Mouse (Mus musculus) limb, embryonic 11.5 days (tissue): ENCODE measurements around the gene Mta2. TPM values are rescaled to one million over a fixed set of nuclear protein-coding genes. Genes with fewer than 3 reads are reported as not detected.

Experiments
- ATAC-seq: fragments of 200-750 bp; cut with Nextera tagmentation; 2 replicates; pipeline ENCODE4 v1.8.0; 2017; ENCODE audit warnings: low read depth; ENCODE audit not compliant: insufficient number of reproducible peaks, low FRiP score, low TSS enrichment
- DNase-seq: peaks from one replicate; pipeline ENCODE4 v3.0.0-alpha.2; 2015; ENCODE audit warnings: low spot score
- H3K27ac ChIP-seq: fragments of 300-500 bp; sonication (generic); replicated peaks from 2 replicates; pipeline ENCODE4 v1.5.1; 2014; ENCODE audit warnings: low read depth, mild to moderate bottlenecking, low read length
- H3K27me3 ChIP-seq: fragments of 300-500 bp; sonication (generic); 2 replicates; pipeline ENCODE4 v1.6.1; 2014; ENCODE audit warnings: mild to moderate bottlenecking, low read length, mixed read lengths; ENCODE audit not compliant: control insufficient read depth, insufficient read depth
- H3K36me3 ChIP-seq: fragments of 300-500 bp; sonication (generic); 2 replicates; pipeline ENCODE4 v1.6.1; 2014; ENCODE audit warnings: mild to moderate bottlenecking, low read length, moderate library complexity, mixed read lengths; ENCODE audit not compliant: control insufficient read depth, insufficient read depth
- H3K4me1 ChIP-seq: fragments of 300-500 bp; sonication (generic); 2 replicates; pipeline ENCODE4 v1.6.1; 2014; ENCODE audit warnings: low read length, mixed read lengths; ENCODE audit not compliant: control insufficient read depth, insufficient read depth
- H3K4me2 ChIP-seq: fragments of 300-500 bp; sonication (generic); 2 replicates; pipeline ENCODE4 v1.6.1; 2014; ENCODE audit warnings: low read depth, mild to moderate bottlenecking, moderate library complexity; ENCODE audit not compliant: severe bottlenecking
- H3K4me3 ChIP-seq: fragments of 300-500 bp; sonication (generic); 2 replicates; pipeline ENCODE4 v1.5.1; 2014; ENCODE audit warnings: low read depth, low read length
- H3K9ac ChIP-seq: fragments of 300-500 bp; sonication (generic); 2 replicates; pipeline ENCODE4 v1.6.1; 2014; ENCODE audit warnings: mild to moderate bottlenecking, low read length
- H3K9me3 ChIP-seq: fragments of 300-500 bp; sonication (generic); 2 replicates; pipeline ENCODE4 v1.6.1; 2016; ENCODE audit warnings: low read length; ENCODE audit not compliant: control insufficient read depth
- WGBS: fragments of 180-500 bp; shearing (Covaris S2); extraction: QIAGEN DNeasy Blood & Tissue Kit; methylation state at CpG from one replicate; pipeline ENCODE4 v1.1.7; 2014; 5-methylcytosine and 5-hydroxymethylcytosine counted together
- polyA plus RNA-seq: library from polyadenylated mRNA; unstranded; fragments of >200 nt; fragmentation: Nextera tagmentation; extraction: Ambion mirVana; gene quantifications from 2 replicates; pipeline ENCODE4 v1.2.1, GENCODE M21; 2014

The Mta2 gene
- polyA plus RNA-seq, 1 experiment from 2014 or later, result 58.5 TPM

- Histone ChIP-seq H3K36me3 (no peaks in the 10 kb centered on the region), H3K9me3 (no peaks in the 10 kb centered on the region), H3K27ac (no peak overlapping the region; the same call in 1 of the 2 replicates), H3K9ac (peak overlapping the region; percentile 78; the same call in 1 of the 2 replicates), H3K4me1 (peaks cover 36% of the 10 kb centered on the region), H3K27me3 (0 out of 2 replicates have a peak, but pooled peaks cover 6% of the 10 kb centered on the region), H3K4me2 (peak overlapping the region; percentile 91), H3K4me3 (peak overlapping the region; percentile 78)
- WGBS, result 10% methylated on average over 15 of the region's 15 CpGs
- DNase-seq (no peak), ATAC-seq (no peak; the same call in 1 of the 2 replicates)
Measured at GRCm38 (mm10) chr19:8988346-8989065, 46.8 kb downstream of the Mta2 start.

DNA sequence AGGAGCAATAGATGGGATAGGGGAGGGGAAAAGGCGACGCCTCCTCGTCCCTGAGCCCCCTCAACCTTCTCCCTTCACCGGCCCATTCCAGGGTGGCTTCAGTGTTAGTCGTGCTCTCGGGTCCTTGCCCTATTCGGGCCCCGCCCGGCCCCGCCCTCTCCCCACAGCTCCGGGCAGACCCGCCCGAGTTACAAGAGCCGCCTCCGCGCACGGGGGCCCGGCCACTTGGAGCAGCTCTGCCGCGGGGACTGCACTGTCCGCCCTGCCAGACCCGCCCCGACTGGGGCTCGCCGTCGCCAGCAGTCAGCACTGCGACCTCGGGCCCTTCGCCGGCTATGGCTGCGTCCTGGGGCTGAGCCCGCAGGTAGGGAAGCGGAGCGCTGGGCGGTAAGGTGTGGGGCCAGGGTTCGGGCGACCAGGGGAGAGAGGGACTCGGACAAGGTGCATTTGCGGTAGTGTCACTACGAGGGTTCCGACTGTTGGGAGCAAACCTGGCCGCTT lies 47.4 kb downstream of the Mta2 start, which contains the start of gene Ahnak:
TSS of gene Ahnak (plus strand) at position 219 of the 501 bp plus-strand sequence.
- 1% methylated on average over 39 of the region's 42 CpGs for WGBS
- Histone ChIP-seq H3K9ac (peak within 1 kb of the TSS; percentile 78), H3K4me1 (peaks cover 36% of the 10 kb centered on the region), H3K27ac (peak within 1 kb of the TSS; percentile 83), H3K9me3 (no peaks in the 10 kb centered on the region), H3K36me3 (no peaks in the 10 kb centered on the region), H3K4me2 (peak within 1 kb of the TSS; percentile 91), H3K4me3 (peak within 1 kb of the TSS; percentile 78), H3K27me3 (0 out of 2 replicates have a peak, but pooled peaks cover 6% of the 10 kb centered on the region)
- DNase-seq (peak; percentile 79), ATAC-seq (peak; percentile 48)

- Histone ChIP-seq H3K27ac (peak overlapping the region; percentile 83), H3K4me3 (peak overlapping the region; percentile 78), H3K27me3 (0 out of 2 replicates have a peak, but pooled peaks cover 6% of the 10 kb centered on the region), H3K9me3 (no peaks in the 10 kb centered on the region), H3K9ac (peak overlapping the region; percentile 78), H3K4me2 (peak overlapping the region; percentile 91), H3K36me3 (no peaks in the 10 kb centered on the region), H3K4me1 (peaks cover 32% of the 10 kb centered on the region)
- DNase-seq (peak; percentile 89), ATAC-seq (peak; percentile 92)
- WGBS, result under 1% methylated on average over 53 of the region's 53 CpGs
Measured at GRCm38 (mm10) chr19:8989567-8990431, 48.1 kb downstream of the Mta2 start.

GRCm38 (mm10) chr19:8990432-8991102 lies 48.9 kb downstream of the Mta2 start:
- H3K4me3 ChIP-seq, result peak overlapping the region; percentile 78
- H3K4me2 ChIP-seq, result peak overlapping the region; percentile 91
- H3K27me3 ChIP-seq, result 0 out of 2 replicates have a peak, but pooled peaks cover 6% of the 10 kb centered on the region
- peaks cover 31% of the 10 kb centered on the region for H3K4me1 ChIP-seq
- H3K36me3 ChIP-seq, result no peaks in the 10 kb centered on the region
- no peak for DNase-seq
- ATAC-seq, result peak; percentile 65
- 19% methylated on average over 15 of the region's 15 CpGs for WGBS
- no peaks in the 10 kb centered on the region for H3K9me3 ChIP-seq
- peak overlapping the region; percentile 78 for H3K9ac ChIP-seq
- H3K27ac ChIP-seq, result peak overlapping the region; percentile 83

DNA sequence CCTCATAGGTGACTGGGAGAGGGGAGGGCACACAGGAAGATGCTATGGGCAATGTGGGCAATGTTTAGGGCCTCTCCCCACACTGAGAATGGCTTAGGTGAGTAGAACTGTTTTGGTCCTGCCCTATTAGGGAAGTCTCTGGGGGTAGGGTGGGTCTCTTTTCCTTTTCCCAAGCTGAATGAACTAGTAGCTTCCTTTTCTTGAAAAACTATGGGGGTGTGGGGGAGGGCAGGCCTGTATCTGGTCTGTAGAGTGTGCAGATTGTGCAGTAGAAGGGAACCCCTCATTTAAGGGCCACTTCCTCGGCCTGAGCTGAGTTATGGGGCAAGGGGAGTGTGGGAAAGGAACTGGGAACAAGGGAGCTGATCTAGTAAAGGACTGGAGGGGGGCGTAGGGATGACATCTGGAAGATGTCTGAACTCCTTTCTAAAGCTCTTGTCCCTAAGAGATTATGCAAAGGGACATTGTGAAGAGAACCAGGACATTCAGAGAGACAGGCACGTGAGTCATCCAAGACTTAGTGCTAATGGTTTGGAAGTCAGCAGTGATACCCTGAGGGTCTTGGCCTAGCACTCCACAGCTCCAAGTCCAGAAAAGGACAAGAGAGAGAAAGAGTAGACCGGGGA lies 49.7 kb downstream of the Mta2 start:
- H3K27ac ChIP-seq, result no peak overlapping the region
- H3K9me3 ChIP-seq, result no peaks in the 10 kb centered on the region
- H3K9ac ChIP-seq, result no peak overlapping the region
- ATAC-seq, result no peak
- H3K27me3 ChIP-seq, result 0 out of 2 replicates have a peak, but pooled peaks cover 6% of the 10 kb centered on the region
- no peaks in the 10 kb centered on the region for H3K36me3 ChIP-seq
- H3K4me2 ChIP-seq, result peak overlapping the region; percentile 91
- H3K4me3 ChIP-seq, result peak overlapping the region; percentile 78
- 62% methylated on average over 4 of the region's 4 CpGs for WGBS
- no peak for DNase-seq
- H3K4me1 ChIP-seq, result peaks cover 31% of the 10 kb centered on the region

GRCm38 (mm10) chr19:8991871-8992735 lies 50.4 kb downstream of the Mta2 start:
- ATAC-seq, result no peak
- 0 out of 2 replicates have a peak overlapping the region, but pooled peaks have one; percentile 14 for H3K27ac ChIP-seq
- no peak for DNase-seq
- H3K4me3 ChIP-seq, result no peak overlapping the region
- 0 out of 2 replicates have a peak, but pooled peaks cover 6% of the 10 kb centered on the region for H3K27me3 ChIP-seq
- peaks cover 31% of the 10 kb centered on the region for H3K4me1 ChIP-seq
- peak overlapping the region; percentile 23; the same call in 1 of the 2 replicates for H3K9ac ChIP-seq
- no peaks in the 10 kb centered on the region for H3K36me3 ChIP-seq
- H3K9me3 ChIP-seq, result no peaks in the 10 kb centered on the region
- 81% methylated on average over 13 of the region's 13 CpGs for WGBS
- peak overlapping the region; percentile 20; the same call in 1 of the 2 replicates for H3K4me2 ChIP-seq
